Mouse (Mus musculus) testis, postnatal 10 days (tissue): ENCODE measurements at regions not wholly inside any gene's neighbourhood (a gene's known extent, or its start where the extent isn't known, plus 50 kb on each side); places are given as distances from the start of the nearest gene placed in this dataset.

Experiments used
- DNase-seq: peaks from one replicate; pipeline ENCODE4 v3.0.0; 2021; ENCODE audit warnings: low spot score

DNA sequence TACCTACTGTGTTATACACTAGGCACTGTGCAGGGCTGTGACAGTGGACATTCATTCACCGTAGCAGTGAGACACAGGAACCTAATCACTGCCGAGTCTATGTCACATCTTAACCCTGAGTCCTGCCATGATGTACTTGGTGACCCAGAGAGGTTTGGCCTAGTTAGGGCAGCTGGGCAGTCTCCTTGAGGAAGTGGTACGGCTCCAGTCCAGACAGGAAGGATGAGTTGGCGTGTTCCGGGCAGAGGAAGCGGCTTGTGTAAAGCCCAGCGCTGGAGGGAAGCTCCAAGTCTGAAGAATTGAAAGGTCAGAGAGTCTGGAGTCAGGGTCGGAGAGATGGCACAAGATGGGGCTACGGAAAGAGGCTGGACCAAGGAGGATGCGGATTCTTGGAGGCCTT lies 99.4 kb upstream of the Smim15 start:
- DNase-seq, result no peak

GRCm38 (mm10) chr13:107942979-107943378 lies 101.3 kb upstream of the Smim15 start:
- DNase-seq, result no peak

- no peak for DNase-seq
These were observed 101.8 kb upstream of the Smim15 start for GRCm38 (mm10) chr13:107942297-107942962.

DNA sequence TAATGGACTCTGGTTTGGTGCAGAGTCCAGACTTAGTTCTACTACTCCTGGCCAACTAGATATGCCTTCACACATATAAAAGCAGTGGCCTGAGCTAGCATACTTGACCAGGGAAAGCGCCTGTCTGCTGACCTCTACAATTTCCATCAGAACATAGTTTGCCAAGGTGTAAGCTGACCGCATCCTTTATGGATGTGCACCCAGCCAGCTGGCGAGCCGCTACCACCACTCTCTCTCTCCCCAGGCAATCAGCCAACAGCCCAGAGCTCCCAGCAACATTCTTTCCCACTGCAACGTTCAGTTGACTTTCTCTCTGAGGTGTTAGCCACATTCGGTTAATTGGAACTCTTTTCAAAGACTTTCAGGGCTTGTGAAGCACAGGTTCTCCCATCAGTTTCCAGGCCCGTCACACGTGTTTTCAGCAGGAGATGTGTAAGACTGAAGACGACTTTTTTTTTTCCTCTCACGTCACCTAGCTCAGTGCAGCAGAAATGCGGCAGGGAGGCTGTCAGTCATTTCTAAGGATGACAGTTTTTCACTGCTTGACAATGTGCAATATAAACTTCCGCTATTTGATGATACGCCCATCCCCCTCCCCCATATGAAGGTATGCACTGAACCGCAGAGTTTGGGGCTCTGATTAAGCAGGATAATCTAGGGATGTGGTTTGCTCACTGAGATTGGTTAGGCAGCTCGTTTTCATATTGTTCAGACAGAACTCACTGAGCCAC lies 104.2 kb upstream of the Smim15 start:
- DNase-seq, result peak; percentile 50

DNA sequence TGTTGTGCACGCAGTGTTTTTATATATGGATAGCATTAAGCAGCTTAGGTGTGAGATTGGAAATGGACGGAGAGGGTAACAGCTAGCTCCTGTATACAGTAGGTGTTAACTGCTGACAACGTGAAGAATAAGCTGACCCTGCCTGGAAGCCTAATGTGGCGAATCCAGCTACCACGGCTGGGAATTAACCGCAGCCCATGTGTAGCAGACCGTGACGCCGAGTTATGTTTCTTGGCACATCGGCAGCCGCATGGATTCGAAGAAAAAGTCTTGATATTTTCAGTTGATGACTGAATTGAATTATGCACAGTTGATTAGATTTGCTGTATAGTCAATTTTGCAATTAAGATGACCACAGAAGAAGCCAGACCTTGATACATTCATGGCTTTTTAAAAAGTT lies 108.6 kb upstream of the Smim15 start:
- DNase-seq, result no peak

- no peak for DNase-seq
These were observed 109.6 kb upstream of the Smim15 start for GRCm38 (mm10) chr13:107934691-107935090.

DNA sequence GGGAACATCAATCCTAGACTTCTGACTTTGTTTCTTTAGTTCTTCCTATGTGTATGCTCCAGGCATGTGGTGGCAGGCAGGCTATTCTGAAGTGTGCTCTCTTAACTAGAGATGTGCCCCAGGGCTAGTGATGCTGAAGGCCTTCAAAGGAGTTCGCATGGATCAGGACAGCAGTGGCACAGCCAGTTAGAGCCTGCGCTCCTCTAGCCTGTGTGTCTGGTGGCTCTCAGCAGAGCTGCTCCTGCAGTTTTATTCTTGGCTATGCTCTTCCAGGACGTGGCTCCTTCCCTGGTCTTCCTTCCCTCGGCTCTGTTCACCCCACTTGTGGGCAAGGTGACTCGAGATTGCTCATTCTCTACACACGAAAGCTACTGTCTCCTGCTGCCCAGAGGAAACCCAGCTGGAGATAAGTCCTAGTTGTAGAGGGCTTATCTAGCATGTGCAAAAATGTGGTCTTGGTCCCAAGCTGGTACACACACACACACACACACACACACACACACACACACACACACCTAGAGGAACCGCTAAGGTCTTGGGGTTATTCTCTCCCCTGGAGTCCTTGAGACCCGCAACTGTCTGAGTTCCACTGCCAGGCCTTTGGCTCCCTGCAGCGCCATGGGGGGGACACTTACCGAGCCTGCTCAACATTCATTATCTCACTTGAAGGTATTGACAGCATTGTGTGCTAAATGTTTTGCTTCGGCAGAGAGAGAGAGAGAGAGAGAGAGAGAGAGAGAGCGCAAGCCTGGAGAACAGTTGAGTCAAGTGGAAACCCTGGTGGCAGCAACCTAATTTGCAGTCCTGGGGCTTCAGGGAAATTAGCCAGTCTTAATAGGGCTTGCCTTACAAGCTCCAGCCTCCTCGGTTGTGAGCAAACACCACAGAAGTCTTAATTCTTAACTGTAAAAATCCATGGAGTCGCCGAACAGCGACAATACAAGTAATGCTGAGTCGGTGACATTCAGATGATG lies 110.4 kb upstream of the Smim15 start:
- no peak for DNase-seq

DNA sequence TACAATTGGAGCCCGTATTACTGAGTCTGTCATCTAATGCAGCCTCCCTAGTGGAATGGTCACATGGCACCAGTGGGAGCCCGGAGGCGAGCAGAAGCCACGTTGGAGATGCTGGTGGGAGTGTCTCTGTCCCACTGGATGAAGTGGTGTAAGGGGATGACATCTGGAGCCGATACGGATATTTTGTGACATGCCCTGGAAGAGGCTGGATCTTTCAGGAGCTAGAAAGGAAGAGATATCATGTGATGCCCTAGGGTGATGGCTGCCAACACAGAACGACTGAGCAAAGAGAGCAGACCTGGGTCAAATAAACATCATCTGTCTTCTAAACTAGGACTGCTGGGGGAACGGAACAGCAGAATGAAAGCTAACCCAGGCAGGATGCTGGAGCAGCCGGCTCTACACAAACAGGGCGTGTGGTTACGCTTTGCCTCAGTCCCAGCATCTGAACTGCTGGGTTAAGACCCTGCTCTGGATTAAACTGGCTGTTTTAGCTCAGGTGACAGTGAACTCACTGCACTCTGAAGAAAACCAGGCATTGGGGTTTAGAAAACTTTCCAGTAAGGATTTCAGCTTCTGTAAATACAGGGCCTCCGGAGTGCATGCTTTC lies 111.7 kb upstream of the Smim15 start:
- DNase-seq, result no peak

GRCm38 (mm10) chr13:107931216-107931615 lies 113.0 kb upstream of the Smim15 start:
- no peak for DNase-seq

GRCm38 (mm10) chr13:107927499-107928215 lies 116.6 kb upstream of the Smim15 start:
- no peak for DNase-seq

GRCm38 (mm10) chr13:107925470-107925869 lies 118.8 kb upstream of the Smim15 start:
- no peak for DNase-seq

GRCm38 (mm10) chr13:107923129-107924114 lies 120.8 kb upstream of the Smim15 start:
- DNase-seq, result no peak

- no peak for DNase-seq
These were observed 124.8 kb upstream of the Smim15 start for GRCm38 (mm10) chr13:107919403-107919802.

DNA sequence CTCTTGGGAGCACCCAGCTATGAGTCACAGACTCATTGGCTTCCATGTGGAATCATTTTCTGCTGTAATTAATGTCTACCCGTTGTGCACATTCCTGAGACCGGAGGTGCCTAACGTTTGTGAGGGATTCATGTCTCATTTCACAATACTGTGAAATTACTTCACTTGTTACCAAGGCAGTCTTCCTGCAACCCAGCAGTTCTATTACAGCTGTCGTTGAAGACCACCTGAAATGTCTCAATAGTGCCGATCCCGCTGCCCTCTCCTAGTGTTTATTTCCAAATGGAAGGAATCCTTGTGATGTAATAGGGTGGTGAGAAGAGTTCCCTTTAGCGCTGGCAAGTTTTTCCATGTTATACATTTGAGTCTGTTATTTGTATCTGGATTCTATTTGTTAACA lies 125.8 kb upstream of the Smim15 start:
- DNase-seq, result no peak

- DNase-seq, result no peak
These were observed 126.2 kb upstream of the Smim15 start for GRCm38 (mm10) chr13:107918065-107918464.

GRCm38 (mm10) chr13:107917564-107917963 lies 126.7 kb upstream of the Smim15 start:
- no peak for DNase-seq

DNA sequence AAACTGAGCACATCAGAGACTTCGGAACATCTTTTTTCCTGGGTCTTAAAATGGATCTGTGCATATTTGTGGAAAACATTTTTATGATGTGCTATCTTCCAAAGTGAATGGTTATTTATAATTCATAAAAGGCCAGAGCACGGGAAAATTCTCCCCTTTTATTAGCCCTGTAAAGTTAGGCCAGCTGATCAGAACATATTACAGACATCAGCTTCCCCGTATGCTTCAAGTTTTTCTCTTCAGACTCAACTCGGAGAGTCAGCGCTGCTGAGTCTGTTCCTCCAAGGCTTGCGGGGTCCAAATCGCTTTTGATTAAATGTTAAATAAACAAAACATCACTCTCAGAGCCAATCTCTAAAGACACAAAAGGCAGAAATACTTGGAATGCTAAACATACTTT lies 134.1 kb upstream of the Smim15 start:
- no peak for DNase-seq

DNA sequence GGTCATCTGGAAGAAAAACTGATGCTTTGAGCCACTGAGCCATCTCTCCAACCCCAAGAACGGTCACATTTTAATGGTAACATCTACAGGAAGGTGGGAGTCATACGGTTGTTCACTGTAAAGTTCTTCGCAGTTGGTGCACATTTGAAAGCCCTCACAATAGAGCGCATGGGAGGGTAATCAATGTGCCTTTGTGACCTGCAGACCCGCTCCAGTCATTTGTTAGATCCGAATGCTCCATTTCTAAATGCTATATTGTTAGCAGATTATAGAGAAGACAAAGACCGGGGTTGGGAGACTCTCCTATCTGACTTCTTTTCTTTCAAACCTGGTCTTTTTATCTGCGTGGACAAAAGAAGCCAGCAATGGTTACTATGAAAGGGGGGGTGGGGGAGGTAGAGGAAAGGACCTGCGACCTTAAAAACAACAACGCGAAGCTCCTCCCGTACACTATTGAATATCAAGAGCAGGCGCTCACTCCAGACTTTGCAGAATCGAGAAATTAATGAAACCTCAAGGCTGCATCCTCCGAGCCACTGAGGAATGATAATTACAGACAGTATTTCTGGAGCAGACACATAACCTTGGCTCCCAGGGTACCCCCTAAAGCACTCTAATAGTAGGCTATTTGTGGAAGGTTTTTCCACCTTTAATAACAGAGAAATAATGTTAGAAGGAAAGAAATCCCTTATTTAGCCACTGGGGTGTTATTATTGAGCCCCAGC lies 134.7 kb upstream of the Smim15 start:
- DNase-seq, result no peak

DNA sequence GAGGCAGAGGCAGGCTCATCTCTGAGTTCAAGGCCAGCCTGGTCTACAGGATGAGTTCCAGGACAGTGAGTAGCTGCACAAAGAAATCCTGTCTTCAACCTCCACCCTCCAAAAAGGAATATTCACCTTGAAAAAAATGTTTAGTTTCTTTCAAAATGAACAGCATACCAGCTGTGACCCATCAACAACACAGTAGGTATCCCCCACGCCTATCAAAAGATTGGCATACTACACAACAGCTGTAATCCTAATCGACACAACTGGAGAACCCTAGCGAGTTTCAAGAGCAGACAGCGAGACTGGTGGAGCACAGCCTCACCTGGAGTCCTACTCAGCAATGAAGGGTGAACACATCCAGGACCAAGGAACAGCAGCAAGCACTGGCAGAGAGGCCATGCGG lies 136.3 kb upstream of the Smim15 start:
- DNase-seq, result no peak

DNA sequence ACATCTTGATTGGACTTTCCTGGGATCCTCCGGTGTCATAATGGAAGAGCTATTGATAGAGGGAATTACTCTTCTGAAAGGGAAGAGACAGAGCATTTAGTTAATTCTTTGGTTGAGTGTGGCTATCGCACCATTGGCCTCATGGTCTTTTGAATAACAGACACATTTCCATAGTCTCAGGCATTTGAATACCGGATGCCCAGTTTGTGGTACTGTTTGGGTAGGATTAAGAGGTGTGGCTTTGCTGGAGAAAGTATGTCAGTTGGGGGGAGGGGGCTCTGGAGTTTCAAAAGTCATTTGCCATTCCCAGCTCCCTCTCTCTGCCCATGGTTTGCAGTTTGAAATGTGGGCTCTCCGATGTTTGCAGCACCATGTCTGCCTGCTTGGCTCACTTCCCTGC lies 139.4 kb upstream of the Smim15 start:
- no peak for DNase-seq
